Mouse (Mus musculus) intestine, embryonic 14.5 days (tissue): ENCODE results near the gene Olfr608. TPM values are rescaled to one million over a fixed set of nuclear protein-coding genes. Genes with fewer than 3 reads are reported as not detected.

Source experiments
- polyA plus RNA-seq: library from polyadenylated mRNA; unstranded; fragments of >200 nt; fragmentation: Nextera tagmentation; extraction: Ambion mirVana; gene quantifications from 2 replicates; pipeline ENCODE4 v1.2.1, GENCODE M21; 2014

Gene Olfr608
- polyA plus RNA-seq, 1 experiment from 2014 or later: not detected

Other genes with a start within 250 kb of the Olfr608 start
- not detected in 2 replicates for gene Usp17ld, start 217.4 kb upstream of the Olfr608 start, polyA plus RNA-seq
- not detected in 2 replicates for gene Olfr596, start 164.2 kb upstream of the Olfr608 start, polyA plus RNA-seq
- gene Olfr597, start 153.6 kb upstream of the Olfr608 start, polyA plus RNA-seq: not detected in 2 replicates
- gene Olfr598, start 146.3 kb upstream of the Olfr608 start, polyA plus RNA-seq: not detected in 2 replicates
- gene Olfr599, start 134.0 kb upstream of the Olfr608 start, polyA plus RNA-seq: not detected in 2 replicates
- gene Olfr600, start 120.2 kb upstream of the Olfr608 start, polyA plus RNA-seq: not detected in 2 replicates
- gene Olfr601, start 107.2 kb upstream of the Olfr608 start, polyA plus RNA-seq: not detected in 2 replicates
- gene Olfr603, start 83.7 kb upstream of the Olfr608 start, polyA plus RNA-seq: not detected in 2 replicates
- not detected in 2 replicates for gene Usp17lc, start 54.8 kb upstream of the Olfr608 start, polyA plus RNA-seq
- not detected in 2 replicates for gene Olfr605, start 24.4 kb upstream of the Olfr608 start, polyA plus RNA-seq
- gene Olfr606, start 20.8 kb upstream of the Olfr608 start, polyA plus RNA-seq: not detected in 2 replicates
- gene Olfr607, start 5.7 kb upstream of the Olfr608 start, polyA plus RNA-seq: not detected in 2 replicates
- gene Olfr609, start 28.2 kb downstream of the Olfr608 start, polyA plus RNA-seq: not detected in 2 replicates
- gene Olfr610, start 42.2 kb downstream of the Olfr608 start, polyA plus RNA-seq: not detected in 2 replicates
- gene Olfr611, start 51.0 kb downstream of the Olfr608 start, polyA plus RNA-seq: not detected in 2 replicates
- gene Olfr612, start 72.8 kb downstream of the Olfr608 start, polyA plus RNA-seq: not detected in 2 replicates
- not detected in 2 replicates for gene Olfr613, start 78.2 kb downstream of the Olfr608 start, polyA plus RNA-seq
- gene Olfr615, start 86.2 kb downstream of the Olfr608 start, polyA plus RNA-seq: not detected in 2 replicates
- gene Olfr616, start 99.3 kb downstream of the Olfr608 start, polyA plus RNA-seq: not detected in 2 replicates
- not detected in 2 replicates for gene Olfr617, start 103.2 kb downstream of the Olfr608 start, polyA plus RNA-seq
- gene Olfr618, start 120.2 kb downstream of the Olfr608 start, polyA plus RNA-seq: not detected in 2 replicates
- not detected in 2 replicates for gene Olfr619, start 130.7 kb downstream of the Olfr608 start, polyA plus RNA-seq
- gene Olfr620, start 142.7 kb downstream of the Olfr608 start, polyA plus RNA-seq: not detected in 2 replicates
- not detected in 2 replicates for gene Olfr622, start 172.8 kb downstream of the Olfr608 start, polyA plus RNA-seq
- gene Olfr623, start 193.8 kb downstream of the Olfr608 start, polyA plus RNA-seq: not detected in 2 replicates
- gene Olfr624, start 201.3 kb downstream of the Olfr608 start, polyA plus RNA-seq: 0.03 TPM in 1 of 2 replicates, not detected in the other
- gene Olfr625-ps1, start 212.8 kb downstream of the Olfr608 start, polyA plus RNA-seq: not detected in 2 replicates
- not detected in 2 replicates for gene Olfr243, start 244.8 kb downstream of the Olfr608 start, polyA plus RNA-seq